Mouse (Mus musculus): Measurements from ENCODE around the gene Lair1. TPM values are rescaled to one million over a fixed set of nuclear protein-coding genes. Genes with fewer than 3 reads are reported as not detected.

The Lair1 gene
- total and polyA plus RNA-seq, 2 experiments from 2014 or later, result 2.4 to 6.5 TPM

DNA sequence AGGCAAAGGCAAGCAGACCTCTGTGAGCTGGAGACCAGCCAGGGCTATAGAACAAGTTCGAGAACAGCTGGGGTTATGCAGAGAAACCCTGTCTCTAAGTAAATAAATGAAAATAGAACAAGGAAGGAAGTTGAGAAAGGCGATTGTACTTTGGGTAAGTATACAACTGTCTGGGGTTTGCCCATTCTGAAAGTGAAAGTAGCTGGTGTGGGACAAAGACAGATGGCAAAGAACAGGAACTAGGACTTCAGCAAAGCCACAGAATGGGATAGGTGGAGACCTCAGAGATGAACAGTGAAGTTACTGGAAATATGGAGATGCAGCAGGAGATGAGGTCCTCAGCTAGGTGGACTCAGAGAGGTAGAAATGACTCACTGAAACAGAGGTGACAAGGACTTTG lies 19.8 kb upstream of the Lair1 start:
- Histone ChIP-seq H3K36me3 (ENCODE audit: insufficient read depth, low read length) (no peaks in the 10 kb centered on the region), H3K4me2 (ENCODE audit: low read depth, low read length, poor library complexity, severe bottlenecking) (no peak overlapping the region), H3K4me3 (ENCODE audit: low read depth, low read length) (no peak overlapping the region), H3K27me3 (ENCODE audit: insufficient read depth, low read length) (no peaks in the 10 kb centered on the region), H3K9ac (replicated peaks; ENCODE audit: low read length, poor library complexity, severe bottlenecking) (no peak overlapping the region), H3K4me1 (ENCODE audit: insufficient read depth, low read length) (no peaks in the 10 kb centered on the region), H3K27ac (ENCODE audit: low read depth, low read length) (no peak overlapping the region), H3K9me3 (ENCODE audit: low read length) (no peaks in the 10 kb centered on the region)
- WGBS, result 59% methylated on average over 2 of the region's 2 CpGs
- ATAC-seq (ENCODE audit: low FRiP score), result no peak
- no peak for TF ChIP-seq CTCF (IDR thresholded peaks at IDR 0.05)
- DNase-seq (ENCODE audit: low spot score), result no peak

DNA sequence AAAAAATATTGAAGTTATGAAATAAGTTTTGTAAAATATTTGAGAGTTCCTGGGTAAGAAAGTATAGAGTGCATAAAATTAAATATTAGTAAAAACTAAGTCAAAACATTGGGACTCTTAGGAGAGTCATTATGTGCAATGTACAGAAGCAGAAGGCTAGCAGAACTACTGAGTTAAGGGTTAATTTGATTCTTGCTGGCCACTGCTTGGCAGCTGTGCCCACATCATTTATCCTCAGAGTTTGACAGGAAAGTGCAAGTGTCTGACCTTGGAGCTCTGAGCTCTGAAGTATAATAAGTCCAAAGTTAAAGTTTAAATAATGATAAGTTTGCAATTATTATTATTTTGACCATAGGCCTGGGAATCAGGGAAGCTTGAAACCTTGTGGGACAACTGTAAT lies 18.7 kb upstream of the Lair1 start:
- H3K9ac ChIP-seq (replicated peaks; ENCODE audit: low read length, poor library complexity, severe bottlenecking), result no peak overlapping the region
- no peaks in the 10 kb centered on the region for H3K4me1 ChIP-seq (ENCODE audit: insufficient read depth, low read length)
- ATAC-seq (ENCODE audit: low FRiP score) (no peak), DNase-seq (ENCODE audit: low spot score) (no peak)
- H3K9me3 ChIP-seq (ENCODE audit: low read length), result no peaks in the 10 kb centered on the region
- no peaks in the 10 kb centered on the region for H3K27me3 ChIP-seq (ENCODE audit: insufficient read depth, low read length)
- no peak overlapping the region for H3K4me3 ChIP-seq (ENCODE audit: low read depth, low read length)
- H3K36me3 ChIP-seq (ENCODE audit: insufficient read depth, low read length), result no peaks in the 10 kb centered on the region
- H3K4me2 ChIP-seq (ENCODE audit: low read depth, low read length, poor library complexity, severe bottlenecking), result no peak overlapping the region
- no peak for TF ChIP-seq CTCF (IDR thresholded peaks at IDR 0.05)
- no peak overlapping the region for H3K27ac ChIP-seq (ENCODE audit: low read depth, low read length)

DNA sequence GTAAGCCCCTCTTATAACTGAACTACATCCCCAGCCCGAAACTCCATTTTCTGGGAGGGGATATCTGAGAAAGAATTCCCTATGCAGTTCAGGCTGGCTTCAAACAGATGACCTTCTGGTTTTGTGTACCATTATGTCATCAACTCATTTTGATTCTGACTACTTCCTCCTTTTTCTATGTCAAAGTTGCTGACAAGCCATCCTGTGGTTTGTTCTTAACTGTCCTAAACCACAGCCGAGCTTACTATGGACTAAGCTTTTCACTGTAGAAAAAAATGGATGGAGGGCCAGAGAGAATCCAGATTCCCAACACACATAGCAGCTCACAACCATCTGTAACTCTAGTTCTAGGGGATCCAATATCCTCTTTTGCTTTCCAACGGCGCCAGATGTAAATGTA lies 17.5 kb upstream of the Lair1 start:
- H3K4me3 ChIP-seq (ENCODE audit: low read depth, low read length), result no peak overlapping the region
- H3K27ac ChIP-seq (ENCODE audit: low read depth, low read length), result no peak overlapping the region
- 85% methylated on average over 4 of the region's 4 CpGs for WGBS
- H3K4me2 ChIP-seq (ENCODE audit: low read depth, low read length, poor library complexity, severe bottlenecking), result no peak overlapping the region
- no peak for TF ChIP-seq CTCF (IDR thresholded peaks at IDR 0.05)
- no peaks in the 10 kb centered on the region for H3K27me3 ChIP-seq (ENCODE audit: insufficient read depth, low read length)
- H3K9me3 ChIP-seq (ENCODE audit: low read length), result no peaks in the 10 kb centered on the region
- ATAC-seq (ENCODE audit: low FRiP score) (no peak), DNase-seq (ENCODE audit: low spot score) (no peak)
- H3K9ac ChIP-seq (replicated peaks; ENCODE audit: low read length, poor library complexity, severe bottlenecking), result no peak overlapping the region
- no peaks in the 10 kb centered on the region for H3K36me3 ChIP-seq (ENCODE audit: insufficient read depth, low read length)
- H3K4me1 ChIP-seq (ENCODE audit: insufficient read depth, low read length), result no peaks in the 10 kb centered on the region

DNA sequence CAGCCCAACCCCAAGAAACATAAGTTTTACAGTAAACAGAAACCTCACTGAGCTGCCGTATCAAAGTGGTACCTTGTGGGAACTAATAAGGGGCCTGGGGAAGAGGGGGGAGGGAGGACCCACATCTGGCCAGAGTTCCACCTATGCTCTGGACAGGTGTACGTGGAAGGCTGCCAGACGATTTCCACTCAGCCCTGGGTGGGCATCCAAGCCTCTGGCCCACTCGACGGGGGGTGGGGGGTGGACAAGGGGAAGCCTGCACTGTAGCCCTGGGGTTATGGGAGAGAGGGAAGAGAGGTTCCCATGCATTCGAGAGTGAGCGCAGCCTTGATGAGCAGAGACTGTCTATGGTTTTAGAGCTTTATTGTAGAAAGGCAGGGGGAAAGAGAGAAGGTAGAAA lies 16.5 kb upstream of the Lair1 start:
- Histone ChIP-seq H3K4me2 (ENCODE audit: low read depth, low read length, poor library complexity, severe bottlenecking) (no peak overlapping the region), H3K36me3 (ENCODE audit: insufficient read depth, low read length) (no peaks in the 10 kb centered on the region), H3K9me3 (ENCODE audit: low read length) (no peaks in the 10 kb centered on the region), H3K4me3 (ENCODE audit: low read depth, low read length) (no peak overlapping the region), H3K9ac (replicated peaks; ENCODE audit: low read length, poor library complexity, severe bottlenecking) (no peak overlapping the region), H3K4me1 (ENCODE audit: insufficient read depth, low read length) (no peaks in the 10 kb centered on the region), H3K27ac (ENCODE audit: low read depth, low read length) (no peak overlapping the region), H3K27me3 (ENCODE audit: insufficient read depth, low read length) (no peaks in the 10 kb centered on the region)
- DNase-seq (ENCODE audit: low spot score), result no peak
- WGBS, result 84% methylated on average over 7 of the region's 7 CpGs
- ATAC-seq (ENCODE audit: low FRiP score), result no peak
- TF ChIP-seq CTCF (IDR thresholded peaks at IDR 0.05), result no peak

DNA sequence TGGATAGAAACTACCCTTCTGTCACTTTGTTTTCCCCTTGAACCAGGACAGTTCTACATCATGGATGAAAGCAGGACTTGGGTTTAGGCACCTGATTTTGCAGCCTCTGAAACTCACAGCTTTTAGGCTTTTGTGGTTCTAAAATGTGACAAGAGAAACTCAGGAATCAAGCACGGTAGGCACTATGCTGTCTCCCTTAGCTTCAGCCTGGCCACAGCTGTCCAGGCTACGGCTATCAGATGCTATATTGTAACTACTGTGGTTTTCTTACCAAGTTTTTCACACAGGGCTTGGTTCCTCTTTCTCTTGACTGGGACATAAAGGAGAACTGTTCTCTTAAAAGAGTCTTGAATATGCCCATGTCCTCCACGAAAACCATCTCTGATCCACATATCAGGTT lies 10.1 kb upstream of the Lair1 start:
- H3K27ac ChIP-seq (ENCODE audit: low read depth, low read length), result no peak overlapping the region
- H3K4me1 ChIP-seq (ENCODE audit: insufficient read depth, low read length), result no peaks in the 10 kb centered on the region
- no peaks in the 10 kb centered on the region for H3K9me3 ChIP-seq (ENCODE audit: low read length)
- DNase-seq (ENCODE audit: low spot score), result no peak
- no peak overlapping the region for H3K9ac ChIP-seq (replicated peaks; ENCODE audit: low read length, poor library complexity, severe bottlenecking)
- H3K4me3 ChIP-seq (ENCODE audit: low read depth, low read length), result no peak overlapping the region
- H3K4me2 ChIP-seq (ENCODE audit: low read depth, low read length, poor library complexity, severe bottlenecking), result no peak overlapping the region
- no peaks in the 10 kb centered on the region for H3K27me3 ChIP-seq (ENCODE audit: insufficient read depth, low read length)
- TF ChIP-seq CTCF (IDR thresholded peaks at IDR 0.05), result no peak
- 84% methylated on average over 3 of the region's 3 CpGs for WGBS
- H3K36me3 ChIP-seq (ENCODE audit: insufficient read depth, low read length), result no peaks in the 10 kb centered on the region
- ATAC-seq (ENCODE audit: low FRiP score), result no peak

DNA sequence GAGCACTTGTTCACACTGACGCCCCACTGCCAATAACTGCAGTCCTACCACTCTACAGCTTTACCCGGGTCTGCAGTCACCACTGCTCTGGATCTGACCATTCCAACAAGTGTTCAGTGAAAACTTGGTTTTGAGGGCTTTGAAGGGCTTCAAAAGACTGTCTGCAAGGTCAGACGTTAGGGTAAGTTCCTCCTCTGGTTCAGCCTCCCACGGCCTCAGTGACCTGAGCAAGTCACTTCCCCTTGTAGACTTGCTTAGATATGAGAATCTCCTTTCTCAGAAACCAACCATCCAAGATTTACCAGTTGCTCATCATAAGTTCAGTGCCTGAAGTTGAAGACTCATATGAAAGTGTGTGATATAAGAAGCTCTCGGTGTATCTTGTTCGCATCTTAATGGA lies 8.1 kb upstream of the Lair1 start:
- no peaks in the 10 kb centered on the region for H3K36me3 ChIP-seq (ENCODE audit: insufficient read depth, low read length)
- H3K4me3 ChIP-seq (ENCODE audit: low read depth, low read length), result no peak overlapping the region
- H3K4me2 ChIP-seq (ENCODE audit: low read depth, low read length, poor library complexity, severe bottlenecking), result no peak overlapping the region
- H3K4me1 ChIP-seq (ENCODE audit: insufficient read depth, low read length), result no peaks in the 10 kb centered on the region
- no peak for DNase-seq (ENCODE audit: low spot score)
- no peak overlapping the region for H3K27ac ChIP-seq (ENCODE audit: low read depth, low read length)
- no peak overlapping the region for H3K9ac ChIP-seq (replicated peaks; ENCODE audit: low read length, poor library complexity, severe bottlenecking)
- TF ChIP-seq CTCF (IDR thresholded peaks at IDR 0.05), result no peak
- H3K9me3 ChIP-seq (ENCODE audit: low read length), result no peaks in the 10 kb centered on the region
- ATAC-seq (ENCODE audit: low FRiP score), result no peak
- 88% methylated on average over 6 of the region's 6 CpGs for WGBS
- H3K27me3 ChIP-seq (ENCODE audit: insufficient read depth, low read length), result no peaks in the 10 kb centered on the region

Measured in midbrain, postnatal 0 days (tissue).